Mouse (Mus musculus) gastrocnemius, adult 8-10 months (tissue): ENCODE results near the gene Egfl8. TPM values are rescaled to one million over a fixed set of nuclear protein-coding genes. Genes with fewer than 3 reads are reported as not detected.

Source experiments
- DNase-seq, 2 experiments: peaks; one replicate each; pipeline ENCODE4 v3.0.0; 2022; ENCODE audit warnings: low spot score in 2 of 2
- total RNA-seq, 4 experiments: library from RNA; stranded (reverse); gene quantifications; 2 replicates each; pipeline ENCODE4 v1.2.4; 2022

The Egfl8 gene
- 1 to 10 TPM in 3 of 4 experiments, under 1 TPM in 1; 0.77 to 1.4 (median 1.1) TPM for total RNA-seq

DNA sequence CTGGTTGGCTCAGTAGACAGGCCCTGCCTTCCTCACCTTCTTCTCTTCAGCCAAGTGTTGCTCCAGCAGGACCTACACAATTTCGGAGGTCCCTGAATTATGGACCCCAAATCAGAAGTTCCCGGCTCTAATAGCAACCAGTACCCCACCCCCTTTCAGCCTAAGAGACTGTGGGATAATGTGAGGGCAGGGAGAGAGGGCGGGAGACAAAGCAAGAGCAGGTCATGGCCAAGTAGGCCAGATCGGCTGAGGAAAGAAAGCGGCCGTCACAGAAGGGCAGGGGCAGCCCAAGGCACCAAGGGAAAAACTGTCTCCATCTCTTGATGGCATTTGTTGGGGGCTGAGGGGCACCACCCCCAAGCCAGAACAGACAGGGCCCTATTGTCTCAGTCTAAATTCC is at the start of gene Egfl8:
Egfl8 (minus strand) TSS at position 101 of the 400 bp plus-strand sequence.
- DNase-seq, result no peak

DNA sequence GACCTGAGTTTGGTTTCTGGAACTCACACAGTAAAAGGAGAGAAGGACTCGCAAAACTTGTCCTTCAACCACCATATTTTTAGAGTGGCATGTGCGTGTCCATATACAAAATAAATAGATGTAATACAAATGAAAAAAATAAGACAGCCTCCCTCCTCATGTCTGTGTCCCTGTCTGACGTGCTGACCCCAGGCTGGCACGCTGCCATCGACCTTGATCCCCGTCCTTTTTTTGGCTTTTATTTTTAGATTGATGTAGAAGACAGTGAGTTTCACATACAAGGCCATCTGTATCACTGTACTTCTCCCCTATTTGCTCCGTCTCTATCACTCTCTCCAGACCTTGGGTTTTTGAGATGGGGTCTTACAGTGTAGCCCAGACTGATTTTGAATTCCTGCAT is 48.7 kb upstream of the Egfl8 start:
- DNase-seq, result no peak

DNA sequence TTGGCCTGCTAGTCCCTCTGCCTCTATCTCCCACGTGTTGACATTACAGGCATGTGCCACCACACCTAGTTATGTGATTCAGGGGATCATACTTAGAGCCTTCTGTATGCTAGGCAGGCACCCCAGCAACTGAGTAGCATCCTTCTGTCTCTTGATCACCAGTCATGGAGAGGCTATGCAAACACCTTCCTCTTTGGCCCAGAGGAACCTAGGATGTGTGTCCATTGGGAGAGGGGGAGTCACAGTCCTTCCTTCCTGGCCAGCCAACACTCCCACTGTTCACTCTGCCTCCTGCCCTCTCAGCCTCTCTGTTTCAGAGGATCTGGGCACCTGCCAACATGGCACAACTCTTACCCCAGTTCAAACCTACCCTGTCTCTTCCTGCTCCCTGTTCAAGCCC is 47.8 kb upstream of the Egfl8 start:
- DNase-seq, result no peak

DNA sequence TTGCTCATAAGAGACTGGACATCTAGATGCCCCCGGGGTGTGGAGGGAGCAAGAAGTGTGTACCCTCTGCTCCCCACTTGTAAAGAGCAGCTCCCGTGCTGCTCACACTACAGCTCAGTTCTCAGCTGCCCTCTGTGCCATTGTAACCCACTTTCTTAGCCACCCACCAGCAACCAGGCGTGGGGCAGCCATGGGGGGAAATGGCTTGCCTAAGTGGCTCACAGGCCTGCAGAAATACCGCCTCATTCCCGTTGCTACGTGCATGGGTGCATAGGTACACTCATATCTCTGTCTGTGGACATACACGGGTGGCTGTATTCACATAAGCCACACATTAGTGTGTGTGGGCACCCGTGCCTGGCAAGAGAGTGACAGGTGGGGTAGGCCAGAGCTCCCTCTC is 47.2 kb upstream of the Egfl8 start:
- no peak for DNase-seq

DNA sequence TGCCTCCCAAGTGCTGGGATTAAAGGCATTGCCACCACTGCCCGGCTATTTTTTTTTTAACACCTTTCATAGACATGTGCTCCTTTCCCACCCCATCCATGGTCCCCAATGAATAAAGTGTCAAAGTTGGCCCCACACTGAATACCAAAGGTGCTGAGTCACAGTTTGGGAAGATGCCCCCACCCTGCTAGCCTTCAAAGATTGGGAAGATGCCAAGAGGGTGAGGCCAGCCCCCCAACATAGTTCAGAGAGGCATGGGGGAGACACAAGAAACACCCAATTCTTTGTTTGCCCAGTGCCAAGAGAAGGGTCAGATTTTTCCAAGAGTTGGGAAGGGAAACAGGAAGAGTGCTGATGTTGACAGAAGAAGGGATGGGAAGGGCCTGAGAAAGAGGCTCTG is 46.7 kb upstream of the Egfl8 start:
- no peak for DNase-seq

DNA sequence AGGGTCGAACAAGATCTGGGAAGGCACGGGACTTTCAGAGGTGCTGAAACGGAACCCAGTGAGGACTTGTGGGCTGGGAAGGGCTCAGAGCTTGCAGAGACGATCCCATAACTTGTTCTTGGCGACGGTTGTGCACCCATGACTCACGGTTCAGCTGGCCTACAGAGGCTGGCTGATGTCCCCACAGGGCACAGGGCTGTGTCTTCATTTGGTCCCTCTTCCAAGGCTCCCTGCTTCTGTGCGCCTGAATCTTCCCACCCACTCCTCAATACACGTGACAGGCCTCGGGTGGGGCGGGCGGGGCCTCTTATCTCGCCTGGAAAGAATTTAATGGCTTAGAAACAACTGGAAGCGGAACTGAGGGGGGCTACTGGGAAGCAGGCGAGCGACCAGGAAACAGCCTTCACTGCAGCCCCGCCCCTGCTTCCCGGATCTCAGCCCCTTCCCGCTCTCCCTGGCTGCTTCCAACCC is 45.4 kb upstream of the Egfl8 start:
- DNase-seq, result peak; percentile 53 to 64

DNA sequence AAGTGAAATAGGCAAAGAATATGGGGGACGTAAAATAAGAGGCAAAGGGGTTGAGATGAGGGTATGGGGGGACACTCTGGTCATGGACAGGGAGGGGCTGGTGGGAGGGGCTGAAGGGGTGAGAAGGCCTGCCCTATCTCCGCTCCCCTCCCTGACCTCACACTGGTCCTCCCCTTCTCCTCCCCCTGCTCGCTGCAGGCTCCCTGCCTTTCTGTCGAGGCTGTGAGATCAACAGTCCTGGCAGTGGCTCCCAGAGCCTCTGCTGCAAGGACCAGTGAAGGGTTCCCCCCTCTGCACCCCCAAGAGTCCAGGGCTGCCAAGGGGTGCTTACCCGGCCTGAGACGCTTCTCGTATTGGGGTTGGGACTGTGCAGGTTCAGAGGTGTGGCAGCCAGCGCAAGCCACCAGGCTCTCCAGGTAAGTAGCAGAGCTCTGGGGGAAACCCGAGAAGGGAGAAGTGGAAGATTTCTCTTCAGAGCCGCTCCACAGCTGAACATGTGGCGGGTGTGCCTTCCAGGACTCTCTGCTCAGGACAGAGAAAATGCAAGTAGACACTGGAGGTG is 44.6 kb upstream of the Egfl8 start:
- peak in 1 of 2 experiments; percentile 41 for DNase-seq

DNA sequence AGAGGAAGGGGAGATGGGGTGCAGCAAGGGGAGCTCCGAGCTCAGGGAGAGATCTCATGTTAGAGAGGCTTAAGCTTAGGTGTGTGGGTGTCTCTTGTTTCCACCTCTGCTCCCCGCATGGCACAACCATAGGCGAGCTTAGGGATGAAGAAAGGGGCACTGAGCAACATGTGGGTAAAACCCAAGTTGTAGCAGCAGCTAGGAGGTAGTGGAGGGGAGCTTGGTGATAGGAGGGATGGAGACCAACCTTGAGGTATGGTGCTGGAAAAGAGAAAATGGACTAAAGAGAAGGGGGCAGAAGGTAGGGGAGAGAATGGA is 44.1 kb upstream of the Egfl8 start:
- DNase-seq, result no peak

DNA sequence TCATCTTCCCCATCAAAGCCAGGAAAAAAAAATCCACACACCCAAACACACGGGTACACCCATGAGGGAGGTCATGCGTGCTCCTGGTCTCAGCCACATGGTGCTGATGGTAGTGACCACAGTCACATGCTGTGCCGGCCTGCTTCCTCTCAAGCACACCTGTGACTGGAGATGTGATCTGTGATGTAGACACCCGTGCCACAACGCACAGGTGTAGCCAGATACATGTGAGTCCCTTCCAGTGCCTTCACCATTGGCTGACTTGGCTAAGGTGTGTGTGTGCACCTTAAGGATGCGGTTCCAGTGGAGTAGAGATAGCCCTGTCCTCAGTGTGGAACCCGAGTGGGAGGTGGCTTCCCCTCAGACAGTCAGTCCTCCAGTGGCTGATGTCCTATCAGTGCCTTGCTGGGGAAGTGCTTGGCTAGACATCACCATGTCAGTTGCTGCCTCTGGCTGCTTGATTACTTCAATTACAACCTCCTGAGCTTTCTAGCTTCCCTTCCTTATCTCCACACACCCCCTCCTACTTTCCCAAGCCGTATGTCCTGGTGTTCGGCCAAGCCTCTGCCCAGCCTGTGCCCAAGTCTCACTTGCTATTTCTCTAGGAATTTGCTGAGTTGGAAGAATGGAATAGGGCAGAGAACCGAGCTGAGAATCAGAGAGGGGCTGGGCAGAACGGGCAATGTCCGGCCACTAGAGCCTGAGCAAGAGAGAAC is 43.6 kb upstream of the Egfl8 start:
- no peak for DNase-seq

DNA sequence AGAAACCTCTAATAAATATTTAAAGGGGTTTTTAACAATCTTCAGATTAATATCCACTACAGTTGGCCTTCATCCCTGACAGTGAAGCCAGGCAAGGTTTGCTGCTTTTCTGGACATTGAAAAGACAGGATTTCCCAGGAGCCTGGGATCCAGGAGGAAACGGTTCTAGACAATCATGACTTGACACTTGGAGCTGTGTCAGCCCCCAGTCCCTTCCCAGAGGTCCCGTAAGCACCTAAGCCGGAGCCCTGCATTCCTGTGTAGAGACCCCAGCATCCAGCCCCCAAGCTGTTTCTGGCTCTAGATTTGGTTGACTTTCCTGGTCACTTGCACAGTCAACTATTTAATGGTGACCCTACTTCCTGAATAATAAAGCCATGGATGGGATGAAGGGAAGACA is 42.8 kb upstream of the Egfl8 start:
- no peak for DNase-seq

DNA sequence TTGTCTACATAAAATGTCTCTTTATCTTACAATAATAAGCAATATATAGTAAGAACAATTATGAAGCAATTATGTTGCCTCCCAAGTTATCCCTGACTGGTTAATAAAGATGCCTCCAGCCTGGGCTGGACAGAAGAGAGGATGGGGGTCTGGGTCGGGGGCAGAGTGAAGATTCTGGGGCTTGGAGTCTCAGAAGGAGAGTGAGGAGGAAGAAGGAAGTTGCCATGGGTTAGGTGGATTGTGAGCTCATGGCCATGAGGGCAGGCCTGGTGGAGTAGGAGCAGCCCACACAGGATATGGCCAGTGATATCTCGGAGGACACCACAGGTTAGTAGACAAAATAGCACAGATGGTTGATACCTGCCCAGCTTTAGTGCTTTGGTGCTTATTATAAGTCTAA is 42.4 kb upstream of the Egfl8 start:
- DNase-seq, result no peak

DNA sequence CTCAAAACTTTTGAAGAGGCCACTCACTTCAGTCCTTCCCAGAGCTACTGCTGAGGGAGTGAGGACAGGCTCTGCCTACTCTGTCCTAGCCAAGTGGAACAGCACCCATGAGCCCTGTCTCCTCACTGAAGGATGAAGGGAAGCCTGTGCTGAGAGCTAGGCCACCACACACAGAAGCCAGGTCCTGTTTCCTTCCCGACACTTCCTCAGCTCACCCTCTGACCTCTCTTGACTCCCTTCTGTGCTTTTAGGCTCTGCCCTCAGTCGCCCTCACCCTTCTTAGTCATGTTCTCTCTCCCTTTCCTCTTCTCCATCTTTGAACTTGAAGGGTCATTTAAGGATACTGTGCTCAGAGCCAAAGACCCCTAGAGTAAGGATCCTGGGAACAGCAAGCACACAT is 41.5 kb upstream of the Egfl8 start:
- no peak for DNase-seq

DNA sequence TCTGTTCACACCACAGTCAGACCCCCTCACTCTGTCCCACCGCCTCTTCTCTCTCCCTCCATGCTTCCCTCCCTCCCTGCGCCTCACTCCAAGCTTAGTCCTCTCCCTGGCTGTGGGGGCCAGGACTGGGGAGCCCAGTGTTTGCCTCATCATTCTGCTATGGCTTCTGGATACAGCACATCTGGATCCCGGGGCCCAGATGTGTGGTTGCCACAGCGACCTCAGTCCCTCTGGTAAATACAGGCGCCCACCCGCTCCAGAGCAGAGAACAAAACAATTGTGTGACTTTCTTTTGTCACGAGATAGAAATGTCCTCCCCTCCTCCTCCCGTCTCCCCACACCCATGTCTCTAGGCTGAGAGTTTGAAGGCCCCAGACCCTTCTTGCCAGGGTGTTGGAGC is 40.9 kb upstream of the Egfl8 start:
- peak in 1 of 2 experiments; percentile 52 for DNase-seq

DNA sequence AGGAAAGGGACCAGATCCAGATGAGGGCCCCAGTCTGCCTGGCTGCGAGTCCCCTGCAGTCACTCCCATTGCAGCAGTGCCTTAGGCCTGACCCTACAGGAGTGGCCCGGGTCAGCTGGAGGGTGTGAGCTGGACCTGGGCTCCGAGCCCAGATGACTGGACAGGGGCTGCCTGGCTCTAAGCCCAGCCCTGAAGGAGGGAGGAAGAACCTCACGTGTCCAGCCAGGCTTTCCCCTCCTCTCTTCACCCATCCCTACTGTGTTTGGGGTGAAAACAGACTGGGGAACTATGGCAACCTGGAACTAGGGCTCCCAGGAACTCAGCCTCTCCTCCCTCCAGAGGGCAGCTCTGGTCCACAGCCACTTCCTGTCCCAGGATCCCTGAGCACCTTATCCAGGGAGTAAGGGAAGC is 39.8 kb upstream of the Egfl8 start:
- DNase-seq, result peak; percentile 79 to 91

DNA sequence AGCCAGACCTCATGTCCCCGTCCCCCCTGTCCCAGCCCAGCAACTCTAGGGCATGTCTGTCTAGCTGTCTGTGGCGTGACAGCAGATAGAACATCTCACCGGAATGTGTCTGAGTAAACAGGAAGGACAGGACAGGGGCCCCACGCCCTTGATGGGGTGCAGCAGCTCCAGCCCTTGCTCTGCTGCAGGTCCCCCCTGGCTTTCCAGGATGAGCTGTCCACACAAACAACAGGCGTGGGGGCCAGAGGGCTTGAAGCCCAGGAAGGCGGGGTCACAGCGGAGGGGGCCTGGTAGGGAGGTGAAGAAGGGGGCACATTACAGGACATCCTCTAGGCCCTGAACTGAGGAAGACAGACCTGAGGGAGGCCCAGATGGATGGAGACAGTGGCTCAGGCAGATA is 39.4 kb upstream of the Egfl8 start:
- DNase-seq, result peak; percentile 59 to 77

DNA sequence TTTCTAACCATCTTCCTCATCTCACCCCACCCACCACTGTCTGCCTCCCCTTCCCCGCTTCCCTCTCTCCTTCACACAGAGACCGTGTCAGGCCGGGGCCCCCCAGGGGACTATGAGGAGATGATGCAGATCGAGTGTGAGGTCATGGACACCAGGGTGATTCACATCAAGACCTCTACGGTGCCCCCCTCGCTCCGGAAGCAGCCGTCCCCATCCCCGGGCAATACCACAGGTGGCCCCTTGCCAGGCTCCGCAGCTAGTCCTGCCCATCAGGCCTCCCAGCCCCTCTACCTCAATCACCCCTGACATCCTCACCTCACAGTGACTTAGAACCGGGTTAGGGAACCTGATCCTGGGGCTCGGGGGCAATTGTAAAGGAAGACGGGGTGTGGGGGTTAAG is 38.6 kb upstream of the Egfl8 start:
- no peak for DNase-seq

DNA sequence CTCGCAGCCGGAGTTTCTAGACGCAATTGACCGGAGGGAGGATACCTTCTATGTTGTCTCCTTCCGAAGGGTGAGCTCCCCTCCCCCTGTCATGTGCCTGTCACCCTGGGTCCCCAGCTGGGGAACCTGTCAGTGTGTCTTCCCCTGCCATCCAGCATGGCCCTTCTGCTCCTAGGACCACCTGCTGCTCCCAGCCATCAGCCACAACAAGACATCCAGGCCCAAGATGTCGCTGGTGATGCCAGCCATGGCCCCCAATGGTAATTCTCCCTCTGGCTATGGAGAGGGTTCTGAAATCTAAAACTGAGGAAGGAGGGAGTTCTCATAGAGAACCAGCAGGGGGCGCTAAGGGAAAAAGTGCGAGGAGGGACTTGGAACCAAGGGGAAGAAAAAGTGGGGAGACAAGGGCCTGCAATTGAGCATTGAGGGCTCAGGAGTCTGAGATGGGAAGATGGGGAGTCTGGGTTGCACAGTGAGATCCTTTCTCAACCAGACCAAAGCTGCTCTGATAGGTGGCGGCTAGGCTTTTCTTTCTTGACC is 38.0 kb upstream of the Egfl8 start:
- no peak for DNase-seq

DNA sequence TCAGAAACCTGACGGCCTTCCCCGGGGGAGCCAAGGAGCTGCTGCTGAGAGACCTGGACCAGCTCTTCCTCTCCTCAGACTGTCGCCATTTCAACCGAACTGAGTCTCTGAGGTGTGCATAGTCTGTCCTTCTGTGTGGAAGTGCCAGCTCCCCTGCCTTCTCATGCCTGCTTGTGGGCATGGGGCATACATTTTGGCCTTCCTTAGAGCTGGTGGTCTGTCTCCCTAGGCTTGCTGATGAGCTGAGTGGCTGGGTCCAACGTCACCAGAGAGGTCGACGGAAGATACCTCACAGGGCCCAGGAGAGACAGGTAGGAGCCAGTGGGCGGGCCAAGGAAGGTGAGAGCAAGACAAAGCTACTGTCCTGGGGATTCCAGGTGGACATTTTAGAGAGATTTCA is 37.2 kb upstream of the Egfl8 start:
- no peak for DNase-seq

DNA sequence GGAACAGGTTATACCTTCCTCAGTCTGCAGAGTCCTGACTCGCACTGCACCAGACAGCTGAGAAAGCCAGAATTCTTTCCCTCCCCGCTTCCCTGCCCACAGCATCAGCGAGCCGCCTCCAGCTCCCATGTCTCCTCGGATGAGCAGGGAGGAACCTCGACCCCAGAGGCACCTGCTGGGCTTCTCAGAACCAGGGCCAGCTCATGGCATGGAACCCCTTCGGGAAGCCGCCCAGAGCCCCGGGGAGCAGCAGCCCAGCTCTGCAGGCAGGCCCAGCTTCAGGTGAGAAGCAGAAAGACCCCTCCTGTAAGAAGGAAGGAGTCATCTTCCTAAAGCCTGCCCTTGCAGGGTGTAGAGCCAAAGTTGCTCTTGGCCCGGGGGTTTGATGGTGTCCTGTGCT is 36.8 kb upstream of the Egfl8 start:
- DNase-seq, result no peak

DNA sequence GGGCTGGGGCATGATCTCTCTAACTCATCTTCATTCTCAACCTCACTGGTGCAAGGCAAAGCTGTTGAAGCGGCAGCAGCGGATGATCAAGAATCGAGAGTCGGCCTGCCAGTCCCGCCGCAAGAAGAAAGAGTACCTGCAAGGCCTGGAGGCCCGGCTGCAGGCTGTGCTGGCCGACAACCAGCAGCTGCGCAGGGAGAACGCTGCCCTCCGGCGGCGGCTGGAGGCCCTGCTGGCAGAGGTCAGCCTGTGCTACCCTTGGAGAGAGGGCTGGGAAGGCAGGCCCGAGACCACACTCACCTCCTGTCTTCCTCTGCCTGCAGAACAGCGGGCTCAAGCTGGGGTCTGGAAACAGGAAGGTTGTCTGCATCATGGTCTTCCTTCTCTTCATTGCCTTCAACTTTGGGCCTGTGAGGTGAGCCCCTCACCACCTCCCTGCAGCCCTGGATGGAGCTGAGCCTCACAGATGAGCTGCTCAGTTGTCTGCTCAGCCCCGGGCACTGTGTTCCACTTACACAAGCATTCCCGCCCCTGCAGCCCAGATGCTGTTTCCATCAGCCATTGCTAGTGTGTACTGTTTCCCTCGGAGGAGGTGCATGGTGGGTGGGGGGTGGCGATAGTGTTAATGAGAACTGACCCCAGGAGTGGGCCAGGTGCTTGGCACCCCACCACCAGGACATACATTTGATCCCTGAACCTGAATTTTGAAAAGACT is 35.9 kb upstream of the Egfl8 start:
- no peak for DNase-seq

DNA sequence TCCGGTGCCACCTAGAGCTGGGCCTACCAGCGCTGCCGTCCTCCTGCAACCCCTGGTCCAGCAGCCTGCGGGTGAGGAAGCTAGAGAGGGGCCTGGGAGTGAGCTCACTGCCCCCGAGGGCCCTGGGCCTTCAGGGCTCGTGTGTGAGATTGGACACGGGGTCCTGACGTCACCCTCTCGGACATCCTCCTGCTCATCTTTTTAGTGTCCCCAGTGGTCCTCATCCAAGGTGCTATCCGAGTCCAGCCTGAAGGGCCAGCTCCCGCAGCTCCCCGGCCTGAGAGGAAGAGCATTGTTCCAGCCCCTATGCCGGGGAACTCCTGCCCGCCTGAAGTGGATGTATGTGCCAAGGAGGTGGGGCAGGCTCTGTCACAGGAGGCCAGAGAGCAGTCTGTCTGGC is 35.0 kb upstream of the Egfl8 start:
- DNase-seq, result no peak

DNA sequence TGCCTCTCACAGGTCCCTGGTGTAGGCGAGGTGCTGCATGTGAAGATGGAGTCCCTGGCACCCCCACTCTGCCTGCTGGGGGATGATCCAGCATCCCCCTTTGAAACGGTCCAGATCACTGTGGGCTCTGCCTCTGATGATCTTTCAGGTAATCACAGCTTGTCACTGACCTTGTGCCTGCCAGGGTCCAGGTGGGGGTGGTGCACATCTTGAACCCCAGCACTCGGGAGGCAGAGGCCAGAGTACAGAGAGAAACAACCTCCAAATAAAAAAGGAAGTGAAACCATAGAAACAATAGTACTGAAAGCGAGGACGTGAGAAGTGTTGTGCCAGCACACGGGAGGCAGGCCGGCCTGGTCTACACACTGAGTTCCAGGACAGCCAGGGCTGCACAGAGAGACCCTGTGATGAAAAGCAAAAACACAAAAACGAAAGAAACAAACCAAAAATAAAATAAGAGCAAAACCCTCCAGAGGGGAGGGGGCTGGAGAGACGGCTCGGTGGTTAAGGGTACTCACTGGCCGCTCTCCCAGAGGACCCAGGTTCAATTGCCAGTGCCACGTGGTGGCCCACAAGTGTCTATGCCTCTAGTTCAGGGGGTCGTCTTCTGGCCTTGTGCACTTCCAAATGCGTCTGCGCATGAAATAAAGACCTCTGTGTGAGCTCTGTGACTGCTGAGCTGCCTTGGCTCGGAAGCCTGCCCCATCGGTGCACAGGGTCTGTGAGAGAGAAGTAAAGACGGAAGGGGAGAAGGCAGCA is 33.5 kb upstream of the Egfl8 start:
- no peak for DNase-seq
